Mouse (Mus musculus) liver, embryonic 14.5 days (tissue): ENCODE measurements around the gene Ppfia2. TPM values are rescaled to one million over a fixed set of nuclear protein-coding genes. Genes with fewer than 3 reads are reported as not detected.
A peak's percentile ranks its signal among the peaks of the same experiment; 100 is the strongest.

Experiments used
- ATAC-seq: fragments of 200-750 bp; cut with Nextera tagmentation; 2 replicates; pipeline ENCODE4 v1.8.0; 2017; ENCODE audit warnings: moderate number of reproducible peaks, mild to moderate bottlenecking, moderate library complexity; ENCODE audit not compliant: insufficient read depth
- DNase-seq, 3 experiments: peaks; one replicate each; pipeline ENCODE4 v3.0.0-alpha.2; 2012 to 2013; ENCODE audit warnings: low read depth in 3 of 3, low spot score in 3 of 3
- H3K27ac ChIP-seq: fragments of 300-500 bp; sonication (generic); 2 replicates; pipeline ENCODE4 v1.5.1; 2014; ENCODE audit warnings: moderate library complexity, mild to moderate bottlenecking, control low read depth, inconsistent platforms
- H3K27me3 ChIP-seq: fragments of 300-500 bp; sonication (generic); 2 replicates; pipeline ENCODE4 v1.6.1; 2014; ENCODE audit warnings: mild to moderate bottlenecking, low read length, moderate library complexity; ENCODE audit not compliant: control insufficient read depth, insufficient read depth
- H3K36me3 ChIP-seq: fragments of 300-500 bp; sonication (generic); replicated peaks from 2 replicates; pipeline ENCODE4 v1.6.1; 2014; ENCODE audit warnings: low read depth; ENCODE audit not compliant: control insufficient read depth, insufficient read depth
- H3K4me1 ChIP-seq, 2 experiments: fragments of 200-500 bp in 1 of 2; fragments of 300-500 bp in 1 of 2; sonication (generic) in 1 of 2; replicated peaks; 2 replicates each; pipeline ENCODE4 v1.6.1; 2012 to 2014; ENCODE audit warnings: antibody characterized with exemption in 1 of 2, inconsistent platforms in 1 of 2, low read length in 1 of 2; ENCODE audit not compliant: control insufficient read depth in 2 of 2, insufficient read depth in 2 of 2
- H3K4me2 ChIP-seq: fragments of 300-500 bp; sonication (generic); 2 replicates; pipeline ENCODE4 v1.6.1; 2014; ENCODE audit warnings: low read depth, mild to moderate bottlenecking, control low read depth, moderate library complexity
- H3K4me3 ChIP-seq, 2 experiments: fragments of 200-500 bp in 1 of 2; fragments of 300-500 bp in 1 of 2; sonication (generic) in 1 of 2; 2 replicates each; pipeline ENCODE4 v1.5.1; 2012 to 2014; ENCODE audit warnings: low read depth in 2 of 2, low read length in 2 of 2, mild to moderate bottlenecking in 2 of 2, control low read depth in 1 of 2, inconsistent platforms in 1 of 2, moderate library complexity in 1 of 2; ENCODE audit not compliant: insufficient read depth in 1 of 2
- H3K9ac ChIP-seq: fragments of 300-500 bp; sonication (generic); replicated peaks from 2 replicates; pipeline ENCODE4 v1.6.1; 2014; ENCODE audit warnings: mild to moderate bottlenecking, control low read depth, moderate library complexity
- H3K9me3 ChIP-seq: fragments of 300-500 bp; sonication (generic); 2 replicates; pipeline ENCODE4 v1.6.1; 2016; ENCODE audit warnings: low read length, mixed read lengths; ENCODE audit not compliant: control insufficient read depth
- CTCF ChIP-seq: IDR thresholded peaks from 2 replicates; pipeline ENCODE4 v1.5.1; 2016; ENCODE audit warnings: antibody characterized with exemption, low read depth, control low read depth
- EP300 ChIP-seq: IDR thresholded peaks from 2 replicates; pipeline ENCODE4 v1.6.1; 2016; ENCODE audit warnings: antibody characterized with exemption, low read depth
- WGBS: fragments of 180-500 bp; shearing (Covaris S2); extraction: QIAGEN DNeasy Blood & Tissue Kit; methylation state at CpG from one replicate; pipeline ENCODE4 v1.1.7; 2014; ENCODE audit not compliant: insufficient replicate concordance; 5-methylcytosine and 5-hydroxymethylcytosine counted together
- polyA plus RNA-seq, 2 experiments: library from polyadenylated mRNA; depleted of rRNA in 1 of 2; stranded (reverse) in 1 of 2; unstranded in 1 of 2; fragments of >200 nt; fragmentation: Nextera tagmentation in 1 of 2; extraction: Ambion mirVana in 1 of 2; gene quantifications; 2 replicates each; pipeline versions ENCODE4 v1.2.1 to v1.2.3; 2012 to 2014

Ppfia2 gene
- polyA plus RNA-seq (2012; rRNA removed): 0.02 and 0.04 TPM in 2 replicates
- 0.04 TPM in 1 of 2 replicates, not detected in the other for polyA plus RNA-seq (2014; fragmentation: Nextera tagmentation; extraction: Ambion mirVana)

GRCm38 (mm10) chr10:106469855-106470532 is at the start of gene Ppfia2:
Gene Ppfia2 (plus strand): TSS chr10:106470339.
- TF ChIP-seq EP300: no peak
- no peak for TF ChIP-seq CTCF
- no peaks in the 10 kb centered on the region for H3K4me1 ChIP-seq
- peaks cover 2% of the 10 kb centered on the region for H3K27me3 ChIP-seq
- no peaks in the 10 kb centered on the region for H3K9me3 ChIP-seq
- H3K9ac ChIP-seq: no peak within 1 kb of the TSS
- H3K4me3 ChIP-seq: peak within 1 kb of the TSS; percentile 16 to 37; a peak in 2 of 4 replicates
- DNase-seq: no peak
- H3K36me3 ChIP-seq: no peaks in the 10 kb centered on the region
- peak within 1 kb of the TSS; percentile 47 for H3K4me2 ChIP-seq
- ATAC-seq: no peak
- WGBS: under 1% methylated on average over 30 of the region's 30 CpGs
- H3K27ac ChIP-seq: no peak within 1 kb of the TSS

- ATAC-seq (no peak), DNase-seq (no peak)
- Histone ChIP-seq H3K9ac (no peak overlapping the region), H3K27ac (no peak overlapping the region), H3K36me3 (no peaks in the 10 kb centered on the region), H3K4me1 (no peaks in the 10 kb centered on the region), H3K4me3 (no peak overlapping the region), H3K27me3 (peaks cover 2% of the 10 kb centered on the region), H3K9me3 (no peaks in the 10 kb centered on the region), H3K4me2 (no peak overlapping the region)
- no peak for TF ChIP-seq CTCF
- no peak for TF ChIP-seq EP300
- WGBS: 7% methylated on average over 19 of the region's 19 CpGs
Observed at GRCm38 (mm10) chr10:106468956-106469721, 1.0 kb upstream of the Ppfia2 start.

- H3K9ac ChIP-seq: no peak overlapping the region
Observed at GRCm38 (mm10) chr10:106470533-106471205, 530 bp downstream of the Ppfia2 start.

GRCm38 (mm10) chr10:106509281-106510165 is 39.4 kb downstream of the Ppfia2 start:
- H3K27me3 ChIP-seq: no peaks in the 10 kb centered on the region
- no peak overlapping the region for H3K4me3 ChIP-seq
- no peaks in the 10 kb centered on the region for H3K9me3 ChIP-seq
- H3K36me3 ChIP-seq: no peaks in the 10 kb centered on the region
- no peak for DNase-seq
- TF ChIP-seq EP300 (no peak), CTCF (no peak)
- H3K4me1 ChIP-seq: no peaks in the 10 kb centered on the region
- no peak overlapping the region for H3K4me2 ChIP-seq
- H3K9ac ChIP-seq: no peak overlapping the region
- no peak for ATAC-seq
- no peak overlapping the region for H3K27ac ChIP-seq
- WGBS: 55% methylated on average over 6 of the region's 6 CpGs

More at GRCm38 (mm10) chr10:106470533-106471205, 530 bp downstream of the Ppfia2 start:
- peak overlapping the region; percentile 47 for H3K4me2 ChIP-seq
- H3K36me3 ChIP-seq: no peaks in the 10 kb centered on the region
- no peaks in the 10 kb centered on the region for H3K9me3 ChIP-seq
- ATAC-seq (no peak), DNase-seq (no peak)
- H3K27ac ChIP-seq: no peak overlapping the region
- TF ChIP-seq EP300: no peak
- WGBS: 13% methylated on average over 18 of the region's 18 CpGs
- peaks cover 2% of the 10 kb centered on the region for H3K27me3 ChIP-seq
- no peaks in the 10 kb centered on the region for H3K4me1 ChIP-seq
- H3K4me3 ChIP-seq: peak overlapping the region in 1 of 2 experiments; percentile 16; a peak in 1 of 4 replicates
